Mouse (Mus musculus) thymus, adult 2 months (tissue): Measurements from ENCODE around the gene Dbn1.

Source experiments
- CTCF ChIP-seq: fragments of 200-500 bp; IDR thresholded peaks from 2 replicates; pipeline ENCODE4 v1.5.1; 2012; ENCODE audit warnings: mild to moderate bottlenecking, control low read depth, low read length, moderate library complexity, borderline replicate concordance; ENCODE audit not compliant: control insufficient read depth, poor library complexity, insufficient read depth; ENCODE audit errors: extremely low read depth
- POLR2A ChIP-seq: fragments of 200-500 bp; IDR thresholded peaks from 2 replicates; pipeline ENCODE4 v1.6.1; 2012; ENCODE audit warnings: mild to moderate bottlenecking, low read length, control low read depth, moderate library complexity; ENCODE audit not compliant: control insufficient read depth, poor library complexity, insufficient read depth; ENCODE audit errors: extremely low read depth

DNA sequence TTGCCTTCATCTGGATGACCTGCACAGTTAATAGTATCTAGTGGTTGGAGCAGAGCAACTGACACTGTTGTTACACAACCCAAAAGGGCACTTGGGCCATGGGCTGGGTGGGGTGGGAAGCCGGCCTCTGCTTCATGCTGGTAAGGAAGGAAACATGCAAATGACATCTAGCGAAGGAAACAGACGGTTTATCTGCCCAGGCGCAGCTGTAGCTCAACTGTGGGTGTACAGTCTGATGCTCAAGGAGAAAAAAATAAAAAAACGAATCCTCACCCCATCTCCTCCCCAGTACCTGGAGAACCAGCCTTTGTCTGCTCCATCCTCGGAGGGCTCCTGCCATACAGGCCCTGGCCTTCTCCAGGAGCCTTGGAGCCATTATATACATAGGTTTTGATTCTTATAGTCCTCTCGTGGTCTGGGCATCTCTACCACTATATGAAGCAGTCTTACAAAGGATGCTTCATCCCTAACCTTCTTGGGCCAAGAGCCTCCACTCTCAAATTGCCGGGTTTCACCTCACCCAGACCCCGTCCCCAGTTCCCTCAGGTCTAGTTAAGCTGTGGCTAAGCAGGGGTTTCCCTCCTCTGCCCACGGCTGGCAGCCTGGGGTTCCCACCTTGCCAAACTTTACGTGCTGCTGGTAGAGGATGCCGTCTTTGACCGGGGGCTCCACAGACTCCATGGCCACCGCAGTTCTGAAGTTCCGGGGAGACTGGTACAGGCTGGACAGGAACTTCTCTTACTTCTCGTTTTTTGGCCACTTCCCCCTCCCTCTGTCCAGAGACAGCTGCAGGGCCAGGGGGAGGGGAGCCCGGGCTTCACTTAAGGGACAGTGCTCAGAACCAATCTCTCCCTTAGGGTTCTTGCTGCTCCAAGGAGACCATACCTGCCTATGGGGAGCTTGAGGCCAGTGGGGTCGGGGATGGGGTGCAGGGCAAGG is 40.2 kb upstream of the Dbn1 start:
- no peak for TF ChIP-seq CTCF
- TF ChIP-seq POLR2A, result no peak
